Mouse (Mus musculus): Measurements from ENCODE around the gene Nf1. TPM values are rescaled to one million over a fixed set of nuclear protein-coding genes. Genes with fewer than 3 reads are reported as not detected.

Nf1 gene
- polyA plus RNA-seq, 1 experiment from 2014 or later, result 5.0 TPM

- H3K36me3 ChIP-seq, result no peaks in the 10 kb centered on the region
- WGBS, result 34% methylated on average over 7 of the region's 7 CpGs
- H3K9me3 ChIP-seq, result no peaks in the 10 kb centered on the region
- 0 out of 2 replicates have a peak overlapping the region, but pooled peaks have one; percentile 10 for H3K4me2 ChIP-seq
- no peaks in the 10 kb centered on the region for H3K27me3 ChIP-seq (replicated peaks)
- no peak overlapping the region for H3K4me3 ChIP-seq (replicated peaks)
- no peak for ATAC-seq (ENCODE audit: insufficient read depth, low FRiP score, low read depth)
- H3K9ac ChIP-seq, result no peak overlapping the region
- peaks cover 17% of the 10 kb centered on the region for H3K4me1 ChIP-seq
- peak overlapping the region; percentile 77 for H3K27ac ChIP-seq
These were observed 33.0 kb upstream of the Nf1 start for GRCm38 (mm10) chr11:79306510-79306909.

- Histone ChIP-seq H3K27ac (peak overlapping the region; percentile 77), H3K9ac (no peak overlapping the region), H3K9me3 (no peaks in the 10 kb centered on the region), H3K4me2 (peak overlapping the region; percentile 10; the same call in 1 of the 2 replicates), H3K27me3 (replicated peaks) (no peaks in the 10 kb centered on the region), H3K4me1 (peaks cover 17% of the 10 kb centered on the region), H3K36me3 (no peaks in the 10 kb centered on the region), H3K4me3 (replicated peaks) (no peak overlapping the region)
- ATAC-seq (ENCODE audit: insufficient read depth, low FRiP score, low read depth), result 0 out of 2 replicates have a peak, but pooled peaks have one; percentile 44
- WGBS, result 21% methylated on average over 10 of the region's 10 CpGs
These were observed 32.5 kb upstream of the Nf1 start for GRCm38 (mm10) chr11:79306996-79307395.

- Histone ChIP-seq H3K27me3 (replicated peaks) (no peaks in the 10 kb centered on the region), H3K9ac (no peak overlapping the region), H3K27ac (peak overlapping the region; percentile 77), H3K36me3 (no peaks in the 10 kb centered on the region), H3K4me3 (replicated peaks) (no peak overlapping the region), H3K9me3 (no peaks in the 10 kb centered on the region), H3K4me1 (peaks cover 17% of the 10 kb centered on the region), H3K4me2 (no peak overlapping the region)
- 56% methylated on average over 9 of the region's 9 CpGs for WGBS
- ATAC-seq (ENCODE audit: insufficient read depth, low FRiP score, low read depth), result no peak
These were observed 31.8 kb upstream of the Nf1 start for GRCm38 (mm10) chr11:79307560-79308200.

- H3K36me3 ChIP-seq, result no peaks in the 10 kb centered on the region
- H3K4me2 ChIP-seq, result no peak overlapping the region
- no peak overlapping the region for H3K9ac ChIP-seq
- no peaks in the 10 kb centered on the region for H3K9me3 ChIP-seq
- H3K27me3 ChIP-seq (replicated peaks), result no peaks in the 10 kb centered on the region
- no peak overlapping the region for H3K27ac ChIP-seq
- WGBS, result 75% methylated on average over 5 of the region's 5 CpGs
- peaks cover 16% of the 10 kb centered on the region for H3K4me1 ChIP-seq
- no peak for ATAC-seq (ENCODE audit: insufficient read depth, low FRiP score, low read depth)
- no peak overlapping the region for H3K4me3 ChIP-seq (replicated peaks)
These were observed 29.0 kb upstream of the Nf1 start for GRCm38 (mm10) chr11:79310467-79310866.

GRCm38 (mm10) chr11:79316807-79317345, 22.6 kb upstream of the Nf1 start:
- Histone ChIP-seq H3K4me1 (no peaks in the 10 kb centered on the region), H3K27me3 (replicated peaks) (no peaks in the 10 kb centered on the region), H3K27ac (no peak overlapping the region), H3K9ac (no peak overlapping the region), H3K4me2 (no peak overlapping the region), H3K36me3 (no peaks in the 10 kb centered on the region), H3K4me3 (replicated peaks) (no peak overlapping the region), H3K9me3 (no peaks in the 10 kb centered on the region)
- ATAC-seq (ENCODE audit: insufficient read depth, low FRiP score, low read depth), result no peak
- WGBS, result 78% methylated on average over 8 of the region's 8 CpGs

GRCm38 (mm10) chr11:79319807-79320206, 19.7 kb upstream of the Nf1 start:
- H3K9me3 ChIP-seq, result no peaks in the 10 kb centered on the region
- no peak overlapping the region for H3K27ac ChIP-seq
- WGBS, result 44% methylated on average over 7 of the region's 7 CpGs
- H3K9ac ChIP-seq, result no peak overlapping the region
- H3K4me2 ChIP-seq, result no peak overlapping the region
- no peak for ATAC-seq (ENCODE audit: insufficient read depth, low FRiP score, low read depth)
- no peaks in the 10 kb centered on the region for H3K36me3 ChIP-seq
- no peaks in the 10 kb centered on the region for H3K27me3 ChIP-seq (replicated peaks)
- no peak overlapping the region for H3K4me3 ChIP-seq (replicated peaks)
- no peaks in the 10 kb centered on the region for H3K4me1 ChIP-seq

GRCm38 (mm10) chr11:79323985-79324685, 15.4 kb upstream of the Nf1 start:
- H3K4me2 ChIP-seq, result no peak overlapping the region
- no peaks in the 10 kb centered on the region for H3K4me1 ChIP-seq
- 62% methylated on average over 12 of the region's 12 CpGs for WGBS
- no peaks in the 10 kb centered on the region for H3K9me3 ChIP-seq
- no peak overlapping the region for H3K27ac ChIP-seq
- no peak overlapping the region for H3K9ac ChIP-seq
- no peaks in the 10 kb centered on the region for H3K36me3 ChIP-seq
- H3K27me3 ChIP-seq (replicated peaks), result no peaks in the 10 kb centered on the region
- no peak for ATAC-seq (ENCODE audit: insufficient read depth, low FRiP score, low read depth)
- no peak overlapping the region for H3K4me3 ChIP-seq (replicated peaks)

GRCm38 (mm10) chr11:79325663-79326062, 13.8 kb upstream of the Nf1 start:
- WGBS, result 74% methylated on average over 8 of the region's 8 CpGs
- H3K4me3 ChIP-seq (replicated peaks), result no peak overlapping the region
- ATAC-seq (ENCODE audit: insufficient read depth, low FRiP score, low read depth), result no peak

GRCm38 (mm10) chr11:79327106-79327505, 12.4 kb upstream of the Nf1 start:
- Histone ChIP-seq H3K4me3 (replicated peaks) (no peak overlapping the region), H3K4me1 (no peaks in the 10 kb centered on the region), H3K4me2 (no peak overlapping the region), H3K9ac (no peak overlapping the region), H3K36me3 (no peaks in the 10 kb centered on the region), H3K27me3 (replicated peaks) (no peaks in the 10 kb centered on the region), H3K27ac (no peak overlapping the region), H3K9me3 (no peaks in the 10 kb centered on the region)
- WGBS, result 22% methylated on average over 4 of the region's 4 CpGs
- 0 out of 2 replicates have a peak, but pooled peaks have one; percentile 27 for ATAC-seq (ENCODE audit: insufficient read depth, low FRiP score, low read depth)

More at GRCm38 (mm10) chr11:79325663-79326062, 13.8 kb upstream of the Nf1 start:
- Histone ChIP-seq H3K9ac (no peak overlapping the region), H3K27ac (no peak overlapping the region), H3K9me3 (no peaks in the 10 kb centered on the region), H3K4me2 (no peak overlapping the region), H3K4me1 (no peaks in the 10 kb centered on the region), H3K36me3 (no peaks in the 10 kb centered on the region), H3K27me3 (replicated peaks) (no peaks in the 10 kb centered on the region)

- Histone ChIP-seq H3K4me2 (no peak overlapping the region), H3K27ac (no peak overlapping the region), H3K36me3 (no peaks in the 10 kb centered on the region), H3K4me3 (replicated peaks) (no peak overlapping the region), H3K4me1 (no peaks in the 10 kb centered on the region), H3K9me3 (no peaks in the 10 kb centered on the region), H3K27me3 (replicated peaks) (no peaks in the 10 kb centered on the region), H3K9ac (no peak overlapping the region)
- no peak for ATAC-seq (ENCODE audit: insufficient read depth, low FRiP score, low read depth)
- WGBS, result 86% methylated on average over 4 of the region's 4 CpGs
These were observed 11.4 kb upstream of the Nf1 start for GRCm38 (mm10) chr11:79328060-79328459.

GRCm38 (mm10) chr11:79329585-79329984, 9.9 kb upstream of the Nf1 start:
- Histone ChIP-seq H3K4me3 (replicated peaks) (no peak overlapping the region), H3K9me3 (no peaks in the 10 kb centered on the region), H3K4me1 (no peaks in the 10 kb centered on the region), H3K4me2 (no peak overlapping the region), H3K9ac (no peak overlapping the region), H3K27ac (no peak overlapping the region), H3K36me3 (no peaks in the 10 kb centered on the region), H3K27me3 (replicated peaks) (no peaks in the 10 kb centered on the region)
- no peak for ATAC-seq (ENCODE audit: insufficient read depth, low FRiP score, low read depth)
- 91% methylated on average over 1 of the region's 1 CpGs for WGBS

GRCm38 (mm10) chr11:79335077-79335476, 4.4 kb upstream of the Nf1 start:
- no peaks in the 10 kb centered on the region for H3K27me3 ChIP-seq (replicated peaks)
- no peak overlapping the region for H3K9ac ChIP-seq
- H3K27ac ChIP-seq, result no peak overlapping the region
- WGBS, result 91% methylated on average over 6 of the region's 6 CpGs
- no peaks in the 10 kb centered on the region for H3K36me3 ChIP-seq
- no peak overlapping the region for H3K4me2 ChIP-seq
- ATAC-seq (ENCODE audit: insufficient read depth, low FRiP score, low read depth), result no peak
- no peak overlapping the region for H3K4me3 ChIP-seq (replicated peaks)
- H3K9me3 ChIP-seq, result no peaks in the 10 kb centered on the region
- 0 out of 2 replicates have a peak, but pooled peaks cover 3% of the 10 kb centered on the region for H3K4me1 ChIP-seq

Measured in stomach, embryonic 15.5 days (tissue).